Mouse (Mus musculus): ENCODE data around the gene Sox18. TPM values are rescaled to one million over a fixed set of nuclear protein-coding genes. Genes with fewer than 3 reads are reported as not detected.

Sox18 gene
- total and polyA plus RNA-seq, 3 experiments = 0.04 TPM; not detected in 2

- TF ChIP-seq KAT2A (conservative IDR thresholded peaks at IDR 0.05; ENCODE audit: low read depth, low read length) (no peak), POLR2A (IDR thresholded peaks at IDR 0.05; ENCODE audit: control insufficient read depth in 1 of 2, insufficient read depth in 1 of 2, low read depth in 1 of 2, low read length in 2 of 2, poor library complexity in 1 of 2) (no peak), USF2 (IDR thresholded peaks at IDR 0.05; ENCODE audit: borderline replicate concordance in 1 of 2, insufficient read depth in 1 of 2, low read depth in 1 of 2, low read length in 2 of 2) (no peak), ETS1 (IDR thresholded peaks at IDR 0.05; ENCODE audit: low read depth, low read length) (no peak), EP300 (IDR thresholded peaks at IDR 0.05; ENCODE audit: low read depth in 1 of 2, low read length in 2 of 2) (no peak), POLR2AphosphoS5 (IDR thresholded peaks at IDR 0.05; ENCODE audit: borderline replicate concordance, low read depth, low read length) (no peak), MYC (IDR thresholded peaks at IDR 0.05; ENCODE audit: low read depth, low read length) (no peak), E2F4 (IDR thresholded peaks at IDR 0.05; ENCODE audit: borderline replicate concordance, low read depth, low read length) (no peak), HCFC1 (IDR thresholded peaks at IDR 0.05; ENCODE audit: low read depth, low read length) (no peak)
- Histone ChIP-seq H3K4me3 (ENCODE audit: control insufficient read depth in 1 of 2, insufficient read depth in 1 of 2, low read depth in 2 of 2, low read length in 2 of 2) (no peak overlapping the region), H3K27me3 (ENCODE audit: control insufficient read depth in 1 of 2, insufficient read depth in 2 of 2, low read length in 2 of 2) (no peaks in the 10 kb centered on the region), H3K36me3 (ENCODE audit: control insufficient read depth in 1 of 2, insufficient read depth in 2 of 2, low read length in 2 of 2) (0 out of 4 replicates have a peak, but pooled peaks cover 0 to 2% of the 10 kb centered on the region in 2 experiments), H3K9ac (ENCODE audit: control insufficient read depth, low read depth, low read length, poor library complexity, severe bottlenecking) (no peak overlapping the region), H3K9me3 (replicated peaks; ENCODE audit: insufficient read depth, low read length) (no peaks in the 10 kb centered on the region), H3K4me1 (ENCODE audit: control insufficient read depth in 1 of 2, insufficient read depth in 2 of 2, low read length in 2 of 2) (peaks cover 0 to 8% of the 10 kb centered on the region in 2 experiments; a peak in 1 of 4 replicates), H3K27ac (ENCODE audit: control insufficient read depth, low read depth, low read length) (no peak overlapping the region), H3K79me2 (ENCODE audit: control insufficient read depth, insufficient read depth, low read length, poor library complexity) (no peaks in the 10 kb centered on the region)
- no peak for DNase-seq (ENCODE audit: low read depth, low spot score)
These were observed 48.6 kb upstream of the Sox18 start for GRCm38 (mm10) chr2:181720061-181720460.

- TF ChIP-seq SMC3 (IDR thresholded peaks at IDR 0.05; ENCODE audit: low read depth, low read length) (no peak), MAFK (IDR thresholded peaks at IDR 0.05; ENCODE audit: borderline replicate concordance, low read depth, low read length) (no peak), CTCF (IDR thresholded peaks at IDR 0.05 in 2 of 3, conservative IDR thresholded peaks at IDR 0.05 in 1 of 3; ENCODE audit: control insufficient read depth in 1 of 3, insufficient read depth in 1 of 3, low read depth in 2 of 3, low read length in 3 of 3, poor library complexity in 1 of 3, severe bottlenecking in 1 of 3) (no peak), ZNF384 (IDR thresholded peaks at IDR 0.05; ENCODE audit: low read depth, low read length) (no peak), ZMIZ1 (IDR thresholded peaks at IDR 0.05; ENCODE audit: low read depth, low read length) (no peak), CHD1 (IDR thresholded peaks at IDR 0.05; ENCODE audit: low read depth, low read length) (no peak), POLR2AphosphoS2 (IDR thresholded peaks at IDR 0.05; ENCODE audit: low read length) (no peak)
- H3K9me3 ChIP-seq (replicated peaks; ENCODE audit: insufficient read depth, low read length) = no peaks in the 10 kb centered on the region
- H3K79me2 ChIP-seq (ENCODE audit: control insufficient read depth, insufficient read depth, low read length, poor library complexity) = no peaks in the 10 kb centered on the region
- H3K4me3 ChIP-seq (ENCODE audit: control insufficient read depth in 1 of 2, insufficient read depth in 1 of 2, low read depth in 2 of 2, low read length in 2 of 2) = no peak overlapping the region
- no peak overlapping the region for H3K27ac ChIP-seq (ENCODE audit: control insufficient read depth, low read depth, low read length)
- no peak overlapping the region for H3K9ac ChIP-seq (ENCODE audit: control insufficient read depth, low read depth, low read length, poor library complexity, severe bottlenecking)
- no peaks in the 10 kb centered on the region for H3K27me3 ChIP-seq (ENCODE audit: control insufficient read depth in 1 of 2, insufficient read depth in 2 of 2, low read length in 2 of 2)
- peaks cover 2 to 10% of the 10 kb centered on the region in 2 experiments; a peak in 2 of 4 replicates for H3K4me1 ChIP-seq (ENCODE audit: control insufficient read depth in 1 of 2, insufficient read depth in 2 of 2, low read length in 2 of 2)
- 0 out of 4 replicates have a peak, but pooled peaks cover 0 to 2% of the 10 kb centered on the region in 2 experiments for H3K36me3 ChIP-seq (ENCODE audit: control insufficient read depth in 1 of 2, insufficient read depth in 2 of 2, low read length in 2 of 2)
- DNase-seq (ENCODE audit: low read depth, low spot score) = peak; percentile 41
These were observed 45.6 kb upstream of the Sox18 start for GRCm38 (mm10) chr2:181716991-181717390.
